Mouse (Mus musculus): Measurements from ENCODE around the gene Tomm40l. TPM values are rescaled to one million over a fixed set of nuclear protein-coding genes. Genes with fewer than 3 reads are reported as not detected.
A peak's percentile ranks its signal among the peaks of the same experiment; 100 is the strongest.
"Not testable (repeated sequence)": the region's sequence is repeated elsewhere in the genome, so short reads cannot be mapped to it uniquely, and the experiment has no call there.

Tomm40l gene
- polyA plus RNA-seq, 1 experiment = 20.3 TPM

- Histone ChIP-seq H3K27ac (ENCODE audit: insufficient read depth, low read length) (peak overlapping the region; percentile 67), H3K4me3 (ENCODE audit: extremely low read depth, insufficient read depth, insufficient read length) (peak overlapping the region; percentile 84), H3K27me3 (ENCODE audit: control insufficient read depth, insufficient read depth, low read length) (0 out of 2 replicates have a peak, but pooled peaks cover 1% of the 10 kb centered on the region), H3K36me3 (ENCODE audit: control insufficient read depth, insufficient read depth, low read length) (peaks cover 9% of the 10 kb centered on the region), H3K4me1 (ENCODE audit: control insufficient read depth, insufficient read depth, insufficient read length) (peaks cover 4% of the 10 kb centered on the region; the same call in 1 of the 2 replicates)
- WGBS = 1% methylated on average over 41 of the region's 41 CpGs
- DNase-seq (ENCODE audit: low read depth in 1 of 2, low spot score in 2 of 2) = peak; percentile 94 to 96
- TF ChIP-seq POLR2A (IDR thresholded peaks at IDR 0.05; ENCODE audit: low read depth, low read length) = peak; percentile 77
- TF ChIP-seq CTCF (IDR thresholded peaks at IDR 0.05; ENCODE audit: extremely low read depth, insufficient read depth, insufficient read length, insufficient replicate concordance) = peak; percentile 87
These were observed 24.6 kb upstream of the Tomm40l start for GRCm38 (mm10) chr1:171246709-171247452.

GRCm38 (mm10) chr1:171245353-171245752 lies 23.0 kb upstream of the Tomm40l start:
- Histone ChIP-seq H3K4me1 (ENCODE audit: control insufficient read depth, insufficient read depth, insufficient read length) (peaks cover 4% of the 10 kb centered on the region; the same call in 1 of the 2 replicates), H3K27ac (ENCODE audit: insufficient read depth, low read length) (no peak overlapping the region), H3K4me3 (ENCODE audit: extremely low read depth, insufficient read depth, insufficient read length) (no peak overlapping the region), H3K36me3 (ENCODE audit: control insufficient read depth, insufficient read depth, low read length) (peaks cover 16% of the 10 kb centered on the region), H3K27me3 (ENCODE audit: control insufficient read depth, insufficient read depth, low read length) (no peaks in the 10 kb centered on the region)
- 93% methylated on average over 8 of the region's 8 CpGs for WGBS
- no peak for DNase-seq (ENCODE audit: low read depth in 1 of 2, low spot score in 2 of 2)
- TF ChIP-seq CTCF (IDR thresholded peaks at IDR 0.05; ENCODE audit: extremely low read depth, insufficient read depth, insufficient read length, insufficient replicate concordance) = no peak
- TF ChIP-seq POLR2A (IDR thresholded peaks at IDR 0.05; ENCODE audit: low read depth, low read length) = no peak

- H3K4me1 ChIP-seq (ENCODE audit: control insufficient read depth, insufficient read depth, insufficient read length); H3K27me3 ChIP-seq (ENCODE audit: control insufficient read depth, insufficient read depth, low read length); H3K4me3 ChIP-seq (ENCODE audit: extremely low read depth, insufficient read depth, insufficient read length); H3K27ac ChIP-seq (ENCODE audit: insufficient read depth, low read length); DNase-seq (ENCODE audit: low read depth in 1 of 2, low spot score in 2 of 2): not testable (repeated sequence)
- H3K36me3 ChIP-seq (ENCODE audit: control insufficient read depth, insufficient read depth, low read length) = peaks cover 35% of the 10 kb centered on the region
- 92% methylated on average over 12 of the region's 12 CpGs for WGBS
These were observed 19.6 kb upstream of the Tomm40l start for GRCm38 (mm10) chr1:171241952-171242351.

- Histone ChIP-seq H3K36me3 (ENCODE audit: control insufficient read depth, insufficient read depth, low read length) (peaks cover 41% of the 10 kb centered on the region), H3K4me3 (ENCODE audit: extremely low read depth, insufficient read depth, insufficient read length) (no peak overlapping the region), H3K4me1 (ENCODE audit: control insufficient read depth, insufficient read depth, insufficient read length) (no peaks in the 10 kb centered on the region), H3K27ac (ENCODE audit: insufficient read depth, low read length) (no peak overlapping the region), H3K27me3 (ENCODE audit: control insufficient read depth, insufficient read depth, low read length) (no peaks in the 10 kb centered on the region)
- TF ChIP-seq POLR2A (IDR thresholded peaks at IDR 0.05; ENCODE audit: low read depth, low read length) = no peak
- no peak for TF ChIP-seq CTCF (IDR thresholded peaks at IDR 0.05; ENCODE audit: extremely low read depth, insufficient read depth, insufficient read length, insufficient replicate concordance)
- DNase-seq (ENCODE audit: low read depth in 1 of 2, low spot score in 2 of 2) = no peak
- 95% methylated on average over 10 of the region's 10 CpGs for WGBS
These were observed 18.6 kb upstream of the Tomm40l start for GRCm38 (mm10) chr1:171240911-171241310.

GRCm38 (mm10) chr1:171239992-171240744 lies 17.9 kb upstream of the Tomm40l start:
- peaks cover 48% of the 10 kb centered on the region for H3K36me3 ChIP-seq (ENCODE audit: control insufficient read depth, insufficient read depth, low read length)

GRCm38 (mm10) chr1:171238463-171238862 lies 16.1 kb upstream of the Tomm40l start:
- DNase-seq (ENCODE audit: low read depth in 1 of 2, low spot score in 2 of 2) = peak in 1 of 2 experiments; percentile 48
- TF ChIP-seq CTCF (IDR thresholded peaks at IDR 0.05; ENCODE audit: extremely low read depth, insufficient read depth, insufficient read length, insufficient replicate concordance) (peak; percentile 86), POLR2A (IDR thresholded peaks at IDR 0.05; ENCODE audit: low read depth, low read length) (no peak)
- Histone ChIP-seq H3K27me3 (ENCODE audit: control insufficient read depth, insufficient read depth, low read length) (no peaks in the 10 kb centered on the region), H3K36me3 (ENCODE audit: control insufficient read depth, insufficient read depth, low read length) (peaks cover 51% of the 10 kb centered on the region), H3K4me3 (ENCODE audit: extremely low read depth, insufficient read depth, insufficient read length) (no peak overlapping the region), H3K4me1 (ENCODE audit: control insufficient read depth, insufficient read depth, insufficient read length) (no peaks in the 10 kb centered on the region), H3K27ac (ENCODE audit: insufficient read depth, low read length) (no peak overlapping the region)
- 73% methylated on average over 14 of the region's 14 CpGs for WGBS

More at GRCm38 (mm10) chr1:171239992-171240744, 17.9 kb upstream of the Tomm40l start:
- TF ChIP-seq POLR2A (IDR thresholded peaks at IDR 0.05; ENCODE audit: low read depth, low read length) = no peak
- no peak for TF ChIP-seq CTCF (IDR thresholded peaks at IDR 0.05; ENCODE audit: extremely low read depth, insufficient read depth, insufficient read length, insufficient replicate concordance)
- DNase-seq (ENCODE audit: low read depth in 1 of 2, low spot score in 2 of 2) = no peak
- no peaks in the 10 kb centered on the region for H3K27me3 ChIP-seq (ENCODE audit: control insufficient read depth, insufficient read depth, low read length)
- H3K4me1 ChIP-seq (ENCODE audit: control insufficient read depth, insufficient read depth, insufficient read length) = no peaks in the 10 kb centered on the region
- H3K27ac ChIP-seq (ENCODE audit: insufficient read depth, low read length) = no peak overlapping the region
- 87% methylated on average over 15 of the region's 15 CpGs for WGBS
- H3K4me3 ChIP-seq (ENCODE audit: extremely low read depth, insufficient read depth, insufficient read length) = no peak overlapping the region
